Mouse (Mus musculus) kidney, embryonic 14.5 days (tissue): Measurements from ENCODE around the gene Tex19.2. TPM values are rescaled to one million over a fixed set of nuclear protein-coding genes. Genes with fewer than 3 reads are reported as not detected.

Experiments used
- ATAC-seq: fragments of 200-750 bp; cut with Nextera tagmentation; 2 replicates; pipeline ENCODE4 v1.8.0; 2017; ENCODE audit warnings: moderate number of reproducible peaks, mild to moderate bottlenecking, moderate TSS enrichment, moderate library complexity; ENCODE audit not compliant: low FRiP score, low TSS enrichment
- H3K27ac ChIP-seq: fragments of 300-500 bp; sonication (generic); 2 replicates; pipeline ENCODE4 v1.5.1; 2014; ENCODE audit warnings: low read depth, mild to moderate bottlenecking, low read length, moderate library complexity, mixed read lengths
- H3K27me3 ChIP-seq: fragments of 300-500 bp; sonication (generic); 2 replicates; pipeline ENCODE4 v1.6.1; 2014; ENCODE audit warnings: mild to moderate bottlenecking, low read length; ENCODE audit not compliant: control insufficient read depth, insufficient read depth
- H3K36me3 ChIP-seq: fragments of 300-500 bp; sonication (generic); 2 replicates; pipeline ENCODE4 v1.6.1; 2014; ENCODE audit warnings: low read length, mixed read lengths; ENCODE audit not compliant: control insufficient read depth, insufficient read depth
- H3K4me1 ChIP-seq: fragments of 300-500 bp; sonication (generic); 2 replicates; pipeline ENCODE4 v1.6.1; 2014; ENCODE audit warnings: low read length, mixed read lengths; ENCODE audit not compliant: control insufficient read depth, insufficient read depth
- H3K4me2 ChIP-seq: fragments of 300-500 bp; sonication (generic); replicated peaks from 2 replicates; pipeline ENCODE4 v1.6.1; 2014; ENCODE audit warnings: low read depth, mild to moderate bottlenecking, low read length
- H3K4me3 ChIP-seq: fragments of 300-500 bp; sonication (generic); 2 replicates; pipeline ENCODE4 v1.5.1; 2014; ENCODE audit warnings: mild to moderate bottlenecking, low read length
- H3K9ac ChIP-seq: fragments of 300-500 bp; sonication (generic); 2 replicates; pipeline ENCODE4 v1.6.1; 2014; ENCODE audit warnings: low read depth, mild to moderate bottlenecking, low read length, moderate library complexity
- H3K9me3 ChIP-seq: fragments of 300-500 bp; sonication (generic); 2 replicates; pipeline ENCODE4 v1.6.1; 2016; ENCODE audit warnings: low read length; ENCODE audit not compliant: control insufficient read depth
- WGBS: fragments of 180-500 bp; shearing (Covaris S2); extraction: QIAGEN DNeasy Blood & Tissue Kit; methylation state at CpG from one replicate; pipeline ENCODE4 v1.1.7; 2014; 5-methylcytosine and 5-hydroxymethylcytosine counted together
- polyA plus RNA-seq: library from polyadenylated mRNA; unstranded; fragments of >200 nt; fragmentation: Nextera tagmentation; extraction: Ambion mirVana; gene quantifications from 2 replicates; pipeline ENCODE4 v1.2.1, GENCODE M21; 2014

Gene Tex19.2
- polyA plus RNA-seq, 1 experiment from 2014 or later: not detected

DNA sequence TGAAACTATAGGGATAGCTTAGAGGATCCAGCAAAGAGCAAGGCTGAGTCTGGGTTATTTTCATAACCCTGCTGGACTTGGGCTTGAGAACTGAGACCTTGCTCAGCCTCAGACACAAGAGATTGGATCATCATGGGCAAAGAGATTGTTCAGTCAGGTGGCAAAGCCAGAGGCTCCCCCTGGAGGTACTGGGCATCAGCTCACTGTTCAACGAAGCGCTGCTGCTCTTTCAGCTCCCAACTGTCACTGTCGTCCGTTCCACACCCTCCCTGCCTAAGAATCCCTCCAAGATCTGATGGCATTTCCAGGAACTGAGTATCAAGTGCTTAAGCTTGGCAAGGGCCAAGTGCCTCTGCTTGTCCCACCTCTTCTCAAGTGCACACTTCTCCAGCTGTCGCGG is 20.3 kb upstream of the Tex19.2 start:
- WGBS: 50% methylated on average over 6 of the region's 6 CpGs
- H3K4me1 ChIP-seq: no peaks in the 10 kb centered on the region
- H3K9ac ChIP-seq: no peak overlapping the region
- H3K36me3 ChIP-seq: no peaks in the 10 kb centered on the region
- ATAC-seq: no peak
- H3K27ac ChIP-seq: no peak overlapping the region
- no peaks in the 10 kb centered on the region for H3K9me3 ChIP-seq
- no peaks in the 10 kb centered on the region for H3K27me3 ChIP-seq
- no peak overlapping the region for H3K4me2 ChIP-seq
- H3K4me3 ChIP-seq: no peak overlapping the region

GRCm38 (mm10) chr11:121137682-121138081 is 19.2 kb upstream of the Tex19.2 start:
- no peak for ATAC-seq
- H3K27me3 ChIP-seq: no peaks in the 10 kb centered on the region
- H3K4me2 ChIP-seq: no peak overlapping the region
- no peaks in the 10 kb centered on the region for H3K4me1 ChIP-seq
- H3K4me3 ChIP-seq: no peak overlapping the region
- 79% methylated on average over 5 of the region's 5 CpGs for WGBS
- H3K27ac ChIP-seq: no peak overlapping the region
- no peak overlapping the region for H3K9ac ChIP-seq
- H3K9me3 ChIP-seq: no peaks in the 10 kb centered on the region
- no peaks in the 10 kb centered on the region for H3K36me3 ChIP-seq

GRCm38 (mm10) chr11:121134600-121134999 is 16.1 kb upstream of the Tex19.2 start:
- Histone ChIP-seq H3K4me2 (no peak overlapping the region), H3K9ac (no peak overlapping the region), H3K4me1 (no peaks in the 10 kb centered on the region), H3K27ac (no peak overlapping the region), H3K36me3 (no peaks in the 10 kb centered on the region), H3K27me3 (no peaks in the 10 kb centered on the region), H3K4me3 (no peak overlapping the region), H3K9me3 (no peaks in the 10 kb centered on the region)
- 24% methylated on average over 1 of the region's 1 CpGs for WGBS
- 0 out of 2 replicates have a peak, but pooled peaks have one; percentile 35 for ATAC-seq

- H3K9me3 ChIP-seq: no peaks in the 10 kb centered on the region
- ATAC-seq: no peak
- H3K36me3 ChIP-seq: no peaks in the 10 kb centered on the region
- no peak overlapping the region for H3K27ac ChIP-seq
- 61% methylated on average over 1 of the region's 1 CpGs for WGBS
- no peaks in the 10 kb centered on the region for H3K4me1 ChIP-seq
- H3K27me3 ChIP-seq: no peaks in the 10 kb centered on the region
- H3K9ac ChIP-seq: no peak overlapping the region
- no peak overlapping the region for H3K4me2 ChIP-seq
- no peak overlapping the region for H3K4me3 ChIP-seq
Observed at GRCm38 (mm10) chr11:121129616-121130015, 11.1 kb upstream of the Tex19.2 start.

DNA sequence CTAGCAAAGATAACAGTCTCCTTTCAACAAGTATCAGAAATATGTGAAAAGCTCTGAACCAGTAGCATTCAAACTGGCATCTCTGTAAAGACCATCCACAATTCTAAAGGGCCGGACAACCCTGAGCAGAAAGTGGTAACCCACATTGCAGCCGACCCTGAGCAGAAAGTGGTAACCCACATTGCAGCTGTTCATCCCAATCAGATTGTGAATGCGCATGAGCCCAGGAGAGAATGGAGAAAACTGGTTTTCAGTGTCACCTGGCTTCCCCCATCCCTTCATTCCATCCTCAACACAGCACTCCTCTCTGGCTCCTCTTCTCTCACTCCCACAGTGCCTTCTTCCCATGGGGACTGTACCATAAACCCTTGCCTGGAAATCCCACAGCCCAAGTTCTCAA is 9.0 kb upstream of the Tex19.2 start:
- Histone ChIP-seq H3K27me3 (no peaks in the 10 kb centered on the region), H3K4me3 (no peak overlapping the region), H3K4me2 (no peak overlapping the region), H3K36me3 (no peaks in the 10 kb centered on the region), H3K9me3 (no peaks in the 10 kb centered on the region), H3K27ac (no peak overlapping the region), H3K4me1 (no peaks in the 10 kb centered on the region), H3K9ac (no peak overlapping the region)
- WGBS: 92% methylated on average over 3 of the region's 3 CpGs
- no peak for ATAC-seq

DNA sequence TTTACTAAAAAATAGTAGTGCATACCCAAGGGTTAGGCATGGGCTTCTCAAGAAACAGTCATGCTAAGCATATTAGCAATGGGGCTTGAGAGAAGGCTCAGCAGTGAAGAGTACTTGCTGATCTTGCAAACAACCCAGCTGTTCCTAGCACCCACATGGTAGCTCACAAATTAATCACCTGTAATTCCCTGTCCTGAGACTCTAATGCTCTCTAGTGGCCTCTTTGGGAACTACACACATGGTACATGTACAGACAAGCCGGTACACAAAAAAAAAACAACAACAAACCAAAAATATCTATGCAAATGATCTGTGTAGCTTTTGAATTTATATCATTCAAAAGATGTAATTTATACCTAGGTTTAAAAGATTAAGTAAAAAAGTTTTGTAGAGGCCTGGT is 7.9 kb upstream of the Tex19.2 start:
- H3K9ac ChIP-seq: no peak overlapping the region
- no peak overlapping the region for H3K4me3 ChIP-seq
- H3K27ac ChIP-seq: no peak overlapping the region
- no peaks in the 10 kb centered on the region for H3K9me3 ChIP-seq
- no peaks in the 10 kb centered on the region for H3K4me1 ChIP-seq
- ATAC-seq: no peak
- no peaks in the 10 kb centered on the region for H3K36me3 ChIP-seq
- 68% methylated on average over 1 of the region's 1 CpGs for WGBS
- H3K27me3 ChIP-seq: no peaks in the 10 kb centered on the region
- H3K4me2 ChIP-seq: no peak overlapping the region

- Histone ChIP-seq H3K27me3 (no peaks in the 10 kb centered on the region), H3K27ac (no peak overlapping the region), H3K36me3 (no peaks in the 10 kb centered on the region), H3K4me2 (no peak overlapping the region), H3K9ac (no peak overlapping the region), H3K4me3 (no peak overlapping the region), H3K4me1 (no peaks in the 10 kb centered on the region), H3K9me3 (no peaks in the 10 kb centered on the region)
- 90% methylated on average over 3 of the region's 3 CpGs for WGBS
- no peak for ATAC-seq
Observed at GRCm38 (mm10) chr11:121125522-121126172, 7.2 kb upstream of the Tex19.2 start.

- H3K36me3 ChIP-seq: no peaks in the 10 kb centered on the region
- no peak overlapping the region for H3K4me2 ChIP-seq
- WGBS: 91% methylated on average over 4 of the region's 4 CpGs
- no peak overlapping the region for H3K27ac ChIP-seq
- H3K4me1 ChIP-seq: no peaks in the 10 kb centered on the region
- ATAC-seq: no peak
- no peaks in the 10 kb centered on the region for H3K9me3 ChIP-seq
- no peak overlapping the region for H3K9ac ChIP-seq
- H3K27me3 ChIP-seq: no peaks in the 10 kb centered on the region
- H3K4me3 ChIP-seq: no peak overlapping the region
Observed at GRCm38 (mm10) chr11:121123438-121123837, 5.0 kb upstream of the Tex19.2 start.

DNA sequence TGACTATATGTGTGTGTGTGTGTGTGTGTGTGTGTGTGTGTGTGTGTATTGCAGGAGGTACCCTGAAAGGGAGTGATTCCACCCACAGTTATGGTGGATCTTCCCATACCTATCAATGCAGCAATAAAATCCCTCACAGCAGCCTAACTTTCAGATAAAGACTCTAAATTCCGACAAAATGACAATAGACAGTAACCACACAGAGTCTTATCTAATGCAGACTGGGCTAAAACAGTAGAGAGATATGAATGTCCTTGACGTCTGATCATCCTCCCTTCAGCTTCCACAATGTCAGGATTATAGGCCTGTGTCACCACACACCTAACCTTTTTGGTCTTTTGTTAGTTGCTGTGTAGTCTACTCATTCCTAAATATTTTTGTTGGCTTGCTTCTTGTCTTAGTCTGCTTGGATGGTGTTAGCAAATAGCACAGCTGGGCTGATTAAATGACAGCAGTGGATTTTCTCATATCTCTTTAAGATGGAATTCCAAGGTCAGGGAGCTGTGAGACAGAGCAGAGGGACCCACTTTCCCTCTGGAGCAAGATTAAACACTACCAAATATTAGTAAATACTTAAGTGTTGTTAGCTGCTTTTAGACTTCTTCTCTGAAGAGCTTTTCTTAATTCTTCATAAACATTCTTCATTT is 3.7 kb upstream of the Tex19.2 start:
- Histone ChIP-seq H3K36me3 (no peaks in the 10 kb centered on the region), H3K4me3 (no peak overlapping the region), H3K27ac (no peak overlapping the region), H3K9ac (no peak overlapping the region), H3K27me3 (no peaks in the 10 kb centered on the region), H3K4me2 (no peak overlapping the region), H3K9me3 (no peaks in the 10 kb centered on the region), H3K4me1 (no peaks in the 10 kb centered on the region)
- WGBS: 59% methylated on average over 2 of the region's 2 CpGs
- ATAC-seq: no peak
